Mouse (Mus musculus) cerebellum, adult 2 months (tissue): ENCODE measurements around the gene Gm10100.

Experiments used
- CTCF ChIP-seq: fragments of 200-500 bp; IDR thresholded peaks from 2 replicates; pipeline ENCODE4 v1.5.1; 2011; ENCODE audit warnings: low read depth, mild to moderate bottlenecking, control low read depth, low read length, moderate library complexity, borderline replicate concordance; ENCODE audit not compliant: insufficient read depth
- POLR2A ChIP-seq: fragments of 200-500 bp; IDR thresholded peaks from 2 replicates; pipeline ENCODE4 v1.6.1; 2011; ENCODE audit warnings: low read length, control low read depth, borderline replicate concordance; ENCODE audit not compliant: insufficient read depth

- TF ChIP-seq POLR2A (no peak), CTCF (no peak)
Measured at GRCm38 (mm10) chr10:77713734-77714133, 12.6 kb upstream of the Gm10100 start.
